Mouse (Mus musculus) activated CD4-positive, CD25-positive, alpha-beta regulatory T cell, adult 9 weeks (primary cell): ENCODE data around the gene Gm35315. TPM values are rescaled to one million over a fixed set of nuclear protein-coding genes. Genes with fewer than 3 reads are reported as not detected.

Experiments used
- polyA plus RNA-seq: library from polyadenylated mRNA; unstranded; fragments of 100-300 nt; shearing (Covaris generic); gene quantifications from one replicate; pipeline ENCODE4 v1.2.1, GENCODE M21; 2017

Gene Gm35315
- polyA plus RNA-seq = 2.1 TPM

DNA sequence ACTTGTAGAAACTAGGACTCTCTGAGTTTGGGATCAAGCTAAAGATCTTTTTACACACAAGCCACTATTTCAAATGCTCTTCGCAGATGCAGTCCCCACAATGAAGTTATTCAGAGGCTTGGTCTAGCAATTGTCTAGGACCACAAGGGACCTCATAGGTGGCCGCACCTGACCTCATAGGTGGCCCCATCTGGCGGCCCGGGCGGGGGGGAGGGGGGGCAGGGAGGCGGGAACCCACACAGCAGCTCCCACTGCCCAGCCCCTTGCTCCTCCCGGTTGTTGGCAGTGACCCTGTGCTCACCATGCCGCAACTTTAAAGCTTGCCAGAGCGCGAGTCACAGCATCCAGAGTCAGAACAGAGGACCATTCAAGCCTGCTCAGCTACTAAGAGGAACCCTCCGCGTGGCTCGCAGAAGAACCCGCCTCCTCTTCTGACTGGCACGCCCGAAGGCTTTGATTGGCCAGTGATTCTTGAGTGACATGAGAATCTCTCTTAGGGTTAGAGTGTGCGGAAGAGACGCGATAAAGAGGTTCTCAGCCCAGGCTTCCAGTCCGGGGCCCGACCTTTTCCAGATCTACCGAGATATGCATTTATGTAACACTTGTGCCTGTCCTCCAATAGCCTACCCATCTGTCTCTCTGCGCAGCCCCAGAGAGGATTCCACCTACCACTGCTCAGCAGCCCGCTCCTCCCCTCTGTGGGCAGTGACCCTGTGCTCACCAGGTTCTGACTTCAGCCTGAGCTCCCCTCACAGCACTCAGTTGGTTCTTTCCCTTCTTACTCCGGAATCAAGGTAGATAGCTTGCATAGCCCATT, at the start of gene Gm35315:
Gene Gm35315 (minus strand): TSS at position 391 of the 817 bp plus-strand sequence.

DNA sequence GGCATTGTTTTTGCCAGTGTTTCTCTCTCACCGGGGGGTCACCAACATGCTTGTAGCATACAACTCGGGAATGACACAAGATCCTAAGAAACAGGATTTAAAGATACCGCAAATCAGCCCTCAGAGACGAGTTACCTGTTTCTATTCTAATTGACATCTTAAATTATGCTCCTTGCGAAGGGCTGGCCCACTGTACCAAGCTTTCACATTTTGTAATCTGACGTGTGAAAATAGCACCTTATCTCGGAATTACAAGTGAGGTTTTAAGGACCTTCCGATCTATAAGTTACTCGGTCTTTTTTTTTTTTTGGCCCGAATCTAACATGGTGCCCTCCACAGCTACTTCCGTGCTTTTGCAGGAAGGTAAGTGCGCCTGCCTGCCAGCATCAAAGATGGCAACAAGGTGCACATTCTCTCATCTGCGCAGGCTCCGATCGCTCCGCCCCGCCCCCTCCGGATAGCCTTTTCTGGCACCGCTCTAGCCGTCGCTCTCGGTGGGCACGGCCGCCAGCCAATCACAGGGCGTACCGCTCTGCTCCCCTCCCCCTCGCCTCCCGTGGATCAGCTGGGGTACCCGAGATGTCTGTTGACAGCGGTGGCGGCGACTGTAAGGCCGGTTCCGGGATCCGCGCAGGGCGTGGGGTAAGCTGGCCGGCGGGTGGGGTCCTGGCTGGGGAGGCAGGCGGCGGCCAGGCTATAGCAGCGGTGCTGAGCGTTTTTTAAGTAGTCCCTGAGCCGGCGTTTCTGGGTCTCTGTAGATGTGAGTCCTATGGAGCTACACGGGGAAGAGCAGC, 41.3 kb upstream of the Gm35315 start, which contains the start of gene Chfr:
Gene Chfr (plus strand): TSS at position 550 of the 794 bp plus-strand sequence.

DNA sequence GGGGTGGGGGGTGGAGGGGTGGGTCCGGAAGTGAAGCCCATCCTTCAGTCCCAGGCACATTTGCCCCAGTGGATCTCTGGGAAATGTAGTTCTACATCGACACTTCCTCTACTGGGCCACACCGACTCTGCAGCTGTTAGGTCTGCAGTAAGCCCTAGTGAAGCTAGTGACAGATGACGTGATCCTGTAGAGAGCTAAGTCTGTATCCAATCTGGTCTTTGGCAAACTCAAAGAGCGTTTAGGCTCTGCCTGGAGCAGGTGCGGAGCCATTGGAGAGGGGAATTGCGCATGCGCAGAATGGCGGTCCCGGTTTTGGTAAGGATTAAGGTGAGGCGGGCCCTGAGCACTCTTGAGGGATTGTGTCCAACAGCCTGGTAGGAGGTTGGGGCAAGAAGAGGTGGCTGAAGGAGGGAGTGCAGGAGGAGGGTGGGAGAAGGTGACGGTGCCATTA, 15.8 kb upstream of the Gm35315 start, which contains the start of gene Zfp605:
Gene Zfp605 (plus strand): TSS at position 102 of the 451 bp plus-strand sequence.

DNA sequence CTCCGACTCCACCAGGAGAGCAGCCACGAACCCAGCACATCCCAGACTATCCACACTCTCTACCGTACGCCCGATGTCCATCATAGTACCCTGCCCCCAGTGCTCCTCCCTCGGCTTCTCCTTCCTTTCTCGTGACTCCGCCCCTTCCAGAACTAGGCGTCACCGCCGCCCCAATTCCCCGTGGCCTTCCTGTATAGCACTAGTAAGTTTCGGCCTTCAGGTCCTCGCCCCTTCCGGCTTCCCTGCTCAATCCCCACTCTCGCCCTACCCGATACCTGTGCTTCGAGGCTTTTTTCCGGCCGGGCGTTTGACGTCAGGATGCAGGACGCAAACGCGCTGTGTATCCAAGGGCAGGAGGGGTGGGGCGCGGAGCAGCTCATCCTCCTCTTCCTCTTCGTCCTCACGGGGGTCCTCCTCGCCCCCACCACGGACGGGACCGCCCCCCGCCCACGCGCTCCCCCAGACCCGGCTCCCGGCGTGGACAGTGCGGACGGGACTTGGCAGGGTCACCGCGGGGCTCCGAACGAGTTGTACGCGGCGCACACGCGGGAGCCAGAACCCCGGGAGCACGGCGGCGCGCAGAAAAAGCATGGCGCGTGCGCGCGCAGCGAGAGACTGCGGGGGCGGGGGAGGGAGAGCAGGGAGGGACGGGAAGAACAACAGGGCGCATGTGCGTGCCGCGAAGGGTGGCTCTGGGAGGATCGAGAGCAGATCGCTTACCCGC, 13.5 kb upstream of the Gm35315 start, which contains the start of gene Gtpbp6:
Gene Gtpbp6 (minus strand): TSS at position 617 of the 724 bp plus-strand sequence.

DNA sequence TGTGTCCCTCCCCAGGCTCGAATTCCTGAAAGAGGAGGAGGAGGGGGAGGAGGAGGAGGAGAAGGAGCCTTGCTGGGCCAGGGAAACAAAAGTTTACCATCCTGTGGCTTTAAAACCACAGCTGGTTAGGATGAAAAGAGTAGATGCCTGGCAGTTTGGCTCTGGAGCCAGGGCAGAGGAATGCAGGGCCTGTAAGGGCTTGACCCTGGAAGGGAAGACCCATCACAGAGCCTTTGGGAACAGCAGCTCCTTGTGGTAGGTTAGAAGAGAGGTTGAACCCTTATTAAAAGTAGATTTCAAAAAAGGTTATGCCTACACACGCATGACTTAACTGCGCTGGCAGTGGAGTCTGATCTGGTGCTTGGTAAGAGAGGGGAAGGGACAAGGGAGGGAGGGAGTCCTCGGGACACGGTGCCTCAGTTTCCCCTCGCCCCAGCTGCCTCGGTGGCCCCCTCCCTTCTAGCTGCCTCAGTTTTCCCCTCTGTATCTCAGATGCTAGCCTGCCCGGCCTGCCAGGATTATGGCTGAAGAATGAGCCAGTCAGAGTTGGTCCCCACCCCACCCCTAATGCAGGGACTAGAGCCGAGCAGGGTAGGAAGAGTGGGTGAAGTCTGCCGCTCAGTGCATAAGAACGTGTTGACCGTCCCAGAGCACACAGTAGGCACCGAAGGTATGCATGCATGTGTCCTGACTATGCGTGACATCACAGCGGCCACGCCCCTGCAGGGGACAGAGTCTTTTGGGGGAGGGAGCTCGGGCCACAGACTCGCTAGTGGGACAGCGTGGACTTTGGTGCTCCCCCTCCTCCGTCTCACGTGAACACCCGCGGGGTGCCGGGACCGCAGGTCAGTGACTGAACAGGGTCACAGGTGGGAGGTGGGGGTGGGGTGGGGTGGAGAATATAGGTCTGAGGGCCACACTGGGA, 5.7 kb upstream of the Gm35315 start, which contains the start of gene Plcxd1:
Gene Plcxd1 (plus strand): TSS at position 314 of the 925 bp plus-strand sequence.

DNA sequence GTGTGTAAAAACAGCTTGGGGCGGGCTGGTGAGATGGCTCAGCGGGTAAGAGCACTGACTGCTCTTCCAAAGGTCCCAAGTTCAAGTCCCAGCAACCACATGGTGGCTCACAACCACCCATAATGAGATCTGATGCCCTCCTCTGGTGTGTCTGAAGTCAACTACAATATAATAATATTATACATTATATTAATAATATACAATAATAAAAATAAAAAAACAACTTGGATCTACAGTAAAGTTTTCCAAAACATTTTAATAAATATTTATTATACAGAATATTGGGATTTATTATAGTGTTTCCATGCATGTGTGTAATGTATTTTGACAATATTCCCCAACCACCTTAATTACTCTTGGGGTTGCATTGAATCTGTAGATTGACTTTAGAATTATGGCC, 21.8 kb downstream of the Gm35315 start, which contains the start of gene Gm17655:
Gene Gm17655 (minus strand): TSS at position 101 of the 400 bp plus-strand sequence.

Other genes with a start within 250 kb of the Gm35315 start
- gene Gm15446, start 171.0 kb downstream of the Gm35315 start, polyA plus RNA-seq = 14.4 TPM
- gene Zfp932, start 97.9 kb downstream of the Gm35315 start, polyA plus RNA-seq = 31.0 TPM
- 13.4 TPM for gene Gm17655, start 21.9 kb downstream of the Gm35315 start, polyA plus RNA-seq
- gene Plcxd1, start 5.5 kb upstream of the Gm35315 start, polyA plus RNA-seq = 3.1 TPM
- gene Gtpbp6, start 13.8 kb upstream of the Gm35315 start, polyA plus RNA-seq = 51.6 TPM
- 6.4 TPM for gene Zfp605, start 15.7 kb upstream of the Gm35315 start, polyA plus RNA-seq
- 81.9 TPM for gene Chfr, start 41.4 kb upstream of the Gm35315 start, polyA plus RNA-seq
- gene Golga3, start 82.3 kb upstream of the Gm35315 start, polyA plus RNA-seq = 44.1 TPM
- gene Ankle2, start 136.6 kb upstream of the Gm35315 start, polyA plus RNA-seq = 11.8 TPM
- 24.1 TPM for gene Pgam5, start 175.5 kb upstream of the Gm35315 start, polyA plus RNA-seq
- gene Pxmp2, start 191.8 kb upstream of the Gm35315 start, polyA plus RNA-seq = 6.0 TPM
- gene Pole, start 191.9 kb upstream of the Gm35315 start, polyA plus RNA-seq = 9.1 TPM
- gene P2rx2, start 248.8 kb upstream of the Gm35315 start, polyA plus RNA-seq = not detected